Mouse (Mus musculus) ES-Bruce4 (cell line): ENCODE results near the gene Slc2a1.

Experiments
- CTCF ChIP-seq: IDR thresholded peaks from one replicate; pipeline ENCODE4 v1.8.1; 2011; ENCODE audit warnings: low read depth, low read length
- EP300 ChIP-seq: IDR thresholded peaks from 2 replicates; pipeline ENCODE4 v1.6.1; 2011; ENCODE audit warnings: low read depth, low read length; ENCODE audit not compliant: insufficient read depth
- POLR2A ChIP-seq: IDR thresholded peaks from one replicate; pipeline ENCODE4 v1.8.1; 2011; ENCODE audit warnings: low read length; ENCODE audit not compliant: insufficient read depth

DNA sequence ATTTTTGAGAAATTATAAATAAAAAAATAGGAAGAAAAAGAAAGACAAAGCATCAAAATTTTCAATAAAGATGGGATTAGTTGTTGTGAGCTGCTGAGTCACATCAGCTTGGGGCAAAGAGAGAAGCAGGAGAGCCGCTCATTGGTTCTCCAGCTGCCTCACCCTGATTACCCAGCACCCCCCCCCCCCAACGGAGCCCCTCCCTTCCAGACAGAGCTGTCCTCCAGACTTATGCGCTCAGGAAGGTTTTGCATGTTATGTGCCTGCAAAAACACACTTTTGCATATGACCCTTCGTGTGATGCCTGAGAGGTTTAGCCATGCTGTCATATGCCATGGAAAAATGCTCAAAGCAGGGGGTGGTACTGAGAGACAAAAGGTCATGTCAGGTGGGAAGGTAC is 3.7 kb upstream of the Slc2a1 start:
- TF ChIP-seq POLR2A: no peak
- no peak for TF ChIP-seq CTCF
- TF ChIP-seq EP300: no peak
